Mouse (Mus musculus): ENCODE data around the gene Ace. TPM values are rescaled to one million over a fixed set of nuclear protein-coding genes. Genes with fewer than 3 reads are reported as not detected.

Ace gene
- polyA plus RNA-seq, 1 experiment = 1.3 TPM

- Histone ChIP-seq H3K79me2 (ENCODE audit: control insufficient read depth, insufficient read depth) (no peaks in the 10 kb centered on the region), H3K36me3 (ENCODE audit: control insufficient read depth, insufficient read depth) (no peaks in the 10 kb centered on the region)
These were observed 16.7 kb downstream of the Ace start for GRCm38 (mm10) chr11:105984452-105984851.

GRCm38 (mm10) chr11:105987446-105987845, 19.7 kb downstream of the Ace start:
- Histone ChIP-seq H3K27me3 (ENCODE audit: control insufficient read depth, insufficient read depth, insufficient read length) (peaks cover 9% of the 10 kb centered on the region), H3ac (ENCODE audit: control insufficient read depth, insufficient read length, low read depth) (no peak overlapping the region), H3K36me3 (ENCODE audit: control insufficient read depth, insufficient read depth) (no peaks in the 10 kb centered on the region), H3K79me2 (ENCODE audit: control insufficient read depth, insufficient read depth) (no peaks in the 10 kb centered on the region), H3K79me3 (ENCODE audit: low read depth) (no peaks in the 10 kb centered on the region), H3K4me3 (ENCODE audit: insufficient read depth, poor library complexity, severe bottlenecking) (no peak overlapping the region)
- TF ChIP-seq FOSL1 (IDR thresholded peaks at IDR 0.05; ENCODE audit: insufficient read depth, low read length, poor library complexity, severe bottlenecking) (no peak), MYOG (IDR thresholded peaks at IDR 0.05; ENCODE audit: control insufficient read depth, extremely low read depth, insufficient read length) (no peak), USF1 (IDR thresholded peaks at IDR 0.05; ENCODE audit: low read depth) (no peak), CTCF (IDR thresholded peaks at IDR 0.05; ENCODE audit: control insufficient read depth, insufficient read depth, insufficient read length) (no peak), CEBPB (IDR thresholded peaks at IDR 0.05; ENCODE audit: low read depth) (no peak), MAX (IDR thresholded peaks at IDR 0.05) (no peak), MYOD1 (IDR thresholded peaks at IDR 0.05; ENCODE audit: control insufficient read depth, insufficient read length, low read depth) (no peak)

More at GRCm38 (mm10) chr11:105984452-105984851, 16.7 kb downstream of the Ace start:
- TF ChIP-seq MYOD1 (IDR thresholded peaks at IDR 0.05; ENCODE audit: control insufficient read depth, insufficient read length, low read depth) (no peak), USF1 (IDR thresholded peaks at IDR 0.05; ENCODE audit: low read depth) (no peak), MYOG (IDR thresholded peaks at IDR 0.05; ENCODE audit: control insufficient read depth, extremely low read depth, insufficient read length) (no peak), MAX (IDR thresholded peaks at IDR 0.05) (no peak), FOSL1 (IDR thresholded peaks at IDR 0.05; ENCODE audit: insufficient read depth, low read length, poor library complexity, severe bottlenecking) (no peak), CEBPB (IDR thresholded peaks at IDR 0.05; ENCODE audit: low read depth) (no peak), CTCF (IDR thresholded peaks at IDR 0.05; ENCODE audit: control insufficient read depth, insufficient read depth, insufficient read length) (no peak)
- H3ac ChIP-seq (ENCODE audit: control insufficient read depth, insufficient read length, low read depth) = no peak overlapping the region
- no peak overlapping the region for H3K4me3 ChIP-seq (ENCODE audit: insufficient read depth, poor library complexity, severe bottlenecking)
- H3K79me3 ChIP-seq (ENCODE audit: low read depth) = no peaks in the 10 kb centered on the region
- peaks cover 7% of the 10 kb centered on the region for H3K27me3 ChIP-seq (ENCODE audit: control insufficient read depth, insufficient read depth, insufficient read length)

GRCm38 (mm10) chr11:105989446-105989845, 21.7 kb downstream of the Ace start:
- Histone ChIP-seq H3K36me3 (ENCODE audit: control insufficient read depth, insufficient read depth) (no peaks in the 10 kb centered on the region), H3K4me3 (ENCODE audit: insufficient read depth, poor library complexity, severe bottlenecking) (no peak overlapping the region), H3ac (ENCODE audit: control insufficient read depth, insufficient read length, low read depth) (no peak overlapping the region), H3K79me3 (ENCODE audit: low read depth) (no peaks in the 10 kb centered on the region), H3K27me3 (ENCODE audit: control insufficient read depth, insufficient read depth, insufficient read length) (peaks cover 14% of the 10 kb centered on the region), H3K79me2 (ENCODE audit: control insufficient read depth, insufficient read depth) (no peaks in the 10 kb centered on the region)
- TF ChIP-seq MYOD1 (IDR thresholded peaks at IDR 0.05; ENCODE audit: control insufficient read depth, insufficient read length, low read depth) (no peak), MAX (IDR thresholded peaks at IDR 0.05) (no peak), CEBPB (IDR thresholded peaks at IDR 0.05; ENCODE audit: low read depth) (no peak), USF1 (IDR thresholded peaks at IDR 0.05; ENCODE audit: low read depth) (no peak), FOSL1 (IDR thresholded peaks at IDR 0.05; ENCODE audit: insufficient read depth, low read length, poor library complexity, severe bottlenecking) (no peak), MYOG (IDR thresholded peaks at IDR 0.05; ENCODE audit: control insufficient read depth, extremely low read depth, insufficient read length) (no peak), CTCF (IDR thresholded peaks at IDR 0.05; ENCODE audit: control insufficient read depth, insufficient read depth, insufficient read length) (no peak)

GRCm38 (mm10) chr11:105990231-105990630, 22.5 kb downstream of the Ace start:
- H3ac ChIP-seq (ENCODE audit: control insufficient read depth, insufficient read length, low read depth) = no peak overlapping the region
- H3K4me3 ChIP-seq (ENCODE audit: insufficient read depth, poor library complexity, severe bottlenecking) = no peak overlapping the region
- H3K27me3 ChIP-seq (ENCODE audit: control insufficient read depth, insufficient read depth, insufficient read length) = peaks cover 22% of the 10 kb centered on the region
- TF ChIP-seq CTCF (IDR thresholded peaks at IDR 0.05; ENCODE audit: control insufficient read depth, insufficient read depth, insufficient read length) (no peak), MAX (IDR thresholded peaks at IDR 0.05) (no peak), FOSL1 (IDR thresholded peaks at IDR 0.05; ENCODE audit: insufficient read depth, low read length, poor library complexity, severe bottlenecking) (no peak), MYOG (IDR thresholded peaks at IDR 0.05; ENCODE audit: control insufficient read depth, extremely low read depth, insufficient read length) (no peak), CEBPB (IDR thresholded peaks at IDR 0.05; ENCODE audit: low read depth) (no peak), USF1 (IDR thresholded peaks at IDR 0.05; ENCODE audit: low read depth) (no peak), MYOD1 (IDR thresholded peaks at IDR 0.05; ENCODE audit: control insufficient read depth, insufficient read length, low read depth) (no peak)
- H3K79me3 ChIP-seq (ENCODE audit: low read depth) = no peaks in the 10 kb centered on the region
- H3K36me3 ChIP-seq (ENCODE audit: control insufficient read depth, insufficient read depth) = no peaks in the 10 kb centered on the region
- H3K79me2 ChIP-seq (ENCODE audit: control insufficient read depth, insufficient read depth) = no peaks in the 10 kb centered on the region

- Histone ChIP-seq H3K79me2 (ENCODE audit: control insufficient read depth, insufficient read depth) (no peaks in the 10 kb centered on the region), H3K79me3 (ENCODE audit: low read depth) (no peaks in the 10 kb centered on the region), H3ac (ENCODE audit: control insufficient read depth, insufficient read length, low read depth) (no peak within 1 kb of the TSS), H3K4me3 (ENCODE audit: insufficient read depth, poor library complexity, severe bottlenecking) (no peak within 1 kb of the TSS), H3K27me3 (ENCODE audit: control insufficient read depth, insufficient read depth, insufficient read length) (peaks cover 58% of the 10 kb centered on the region), H3K36me3 (ENCODE audit: control insufficient read depth, insufficient read depth) (no peaks in the 10 kb centered on the region)
- TF ChIP-seq CTCF (IDR thresholded peaks at IDR 0.05; ENCODE audit: control insufficient read depth, insufficient read depth, insufficient read length) (no peak), MAX (IDR thresholded peaks at IDR 0.05) (no peak), FOSL1 (IDR thresholded peaks at IDR 0.05; ENCODE audit: insufficient read depth, low read length, poor library complexity, severe bottlenecking) (no peak), USF1 (IDR thresholded peaks at IDR 0.05; ENCODE audit: low read depth) (no peak), CEBPB (IDR thresholded peaks at IDR 0.05; ENCODE audit: low read depth) (no peak), MYOG (IDR thresholded peaks at IDR 0.05; ENCODE audit: control insufficient read depth, extremely low read depth, insufficient read length) (no peak)
These were observed 26.6 kb downstream of the Ace start, which contains the start of gene Ace3 for GRCm38 (mm10) chr11:105994375-105994774. TSS of gene Ace3 (plus strand) at chr11:105994675.

- H3K4me3 ChIP-seq (ENCODE audit: insufficient read depth, poor library complexity, severe bottlenecking) = no peak overlapping the region
- TF ChIP-seq CEBPB (IDR thresholded peaks at IDR 0.05; ENCODE audit: low read depth) (no peak), MYOD1 (IDR thresholded peaks at IDR 0.05; ENCODE audit: control insufficient read depth, insufficient read length, low read depth) (no peak), USF1 (IDR thresholded peaks at IDR 0.05; ENCODE audit: low read depth) (no peak), CTCF (IDR thresholded peaks at IDR 0.05; ENCODE audit: control insufficient read depth, insufficient read depth, insufficient read length) (no peak), MAX (IDR thresholded peaks at IDR 0.05) (no peak), MYOG (IDR thresholded peaks at IDR 0.05; ENCODE audit: control insufficient read depth, extremely low read depth, insufficient read length) (no peak), FOSL1 (IDR thresholded peaks at IDR 0.05; ENCODE audit: insufficient read depth, low read length, poor library complexity, severe bottlenecking) (no peak)
- no peaks in the 10 kb centered on the region for H3K36me3 ChIP-seq (ENCODE audit: control insufficient read depth, insufficient read depth)
- peaks cover 48% of the 10 kb centered on the region for H3K27me3 ChIP-seq (ENCODE audit: control insufficient read depth, insufficient read depth, insufficient read length)
- no peaks in the 10 kb centered on the region for H3K79me2 ChIP-seq (ENCODE audit: control insufficient read depth, insufficient read depth)
- no peaks in the 10 kb centered on the region for H3K79me3 ChIP-seq (ENCODE audit: low read depth)
- H3ac ChIP-seq (ENCODE audit: control insufficient read depth, insufficient read length, low read depth) = no peak overlapping the region
These were observed 32.3 kb downstream of the Ace start for GRCm38 (mm10) chr11:106000062-106000461.
